Mouse (Mus musculus): ENCODE measurements around the gene Vmn1r157. TPM values are rescaled to one million over a fixed set of nuclear protein-coding genes. Genes with fewer than 3 reads are reported as not detected.

Vmn1r157 gene
- polyA plus RNA-seq (2015; fragmentation: Nextera tagmentation; extraction: Ambion mirVana), result not detected in 2 replicates

GRCm38 (mm10) chr7:22761397-22761796 lies at the start of gene Vmn1r157:
TSS of gene Vmn1r157 (plus strand) at chr7:22761697.

GRCm38 (mm10) chr7:22719610-22720009 lies 41.9 kb upstream of the Vmn1r157 start, which contains the start of gene Gm4567:
TSS of gene Gm4567 (minus strand) at chr7:22719710.

GRCm38 (mm10) chr7:22790682-22791081 lies 29.2 kb downstream of the Vmn1r157 start, which contains the start of gene Vmn1r158:
TSS of gene Vmn1r158 (minus strand) at chr7:22790782.

Other genes with a start within 250 kb of the Vmn1r157 start
- gene Vmn1r152, start 238.7 kb upstream of the Vmn1r157 start, polyA plus RNA-seq (2015; fragmentation: Nextera tagmentation; extraction: Ambion mirVana), result not detected in 2 replicates
- gene Gm8677, start 226.8 kb upstream of the Vmn1r157 start, polyA plus RNA-seq (2015; fragmentation: Nextera tagmentation; extraction: Ambion mirVana), result not detected in 2 replicates
- not detected in 2 replicates for gene Gm4201, start 196.4 kb upstream of the Vmn1r157 start, polyA plus RNA-seq (2015; fragmentation: Nextera tagmentation; extraction: Ambion mirVana)
- gene Gm4565, start 173.6 kb upstream of the Vmn1r157 start, polyA plus RNA-seq (2015; fragmentation: Nextera tagmentation; extraction: Ambion mirVana), result not detected in 2 replicates
- not detected in 2 replicates for gene Vmn1r155, start 103.7 kb upstream of the Vmn1r157 start, polyA plus RNA-seq (2015; fragmentation: Nextera tagmentation; extraction: Ambion mirVana)
- gene Gm8693, start 69.4 kb upstream of the Vmn1r157 start, polyA plus RNA-seq (2015; fragmentation: Nextera tagmentation; extraction: Ambion mirVana), result not detected in 2 replicates
- gene Gm4567, start 42.0 kb upstream of the Vmn1r157 start, polyA plus RNA-seq (2015; fragmentation: Nextera tagmentation; extraction: Ambion mirVana), result not detected in 2 replicates
- gene Vmn1r158, start 29.1 kb downstream of the Vmn1r157 start, polyA plus RNA-seq (2015; fragmentation: Nextera tagmentation; extraction: Ambion mirVana), result not detected in 2 replicates
- gene Vmn1r159, start 81.9 kb downstream of the Vmn1r157 start, polyA plus RNA-seq (2015; fragmentation: Nextera tagmentation; extraction: Ambion mirVana), result not detected in 2 replicates
- not detected in 2 replicates for gene Vmn1r160, start 109.5 kb downstream of the Vmn1r157 start, polyA plus RNA-seq (2015; fragmentation: Nextera tagmentation; extraction: Ambion mirVana)
- gene Gm4214, start 223.0 kb downstream of the Vmn1r157 start, polyA plus RNA-seq (2015; fragmentation: Nextera tagmentation; extraction: Ambion mirVana), result not detected in 2 replicates

Measured in skeletal muscle tissue, postnatal 0 days (tissue).